Mouse (Mus musculus) forebrain, embryonic 13.5 days (tissue): ENCODE data around the gene Atf6b. TPM values are rescaled to one million over a fixed set of nuclear protein-coding genes. Genes with fewer than 3 reads are reported as not detected.

Source experiments
- ATAC-seq: fragments of 200-750 bp; cut with Nextera tagmentation; 2 replicates; pipeline ENCODE4 v1.8.0; 2017
- H3K27ac ChIP-seq: fragments of 300-500 bp; sonication (generic); 2 replicates; pipeline ENCODE4 v1.5.1; 2015; ENCODE audit warnings: inconsistent platforms, mild to moderate bottlenecking, moderate library complexity
- H3K27me3 ChIP-seq: fragments of 300-500 bp; sonication (generic); 2 replicates; pipeline ENCODE4 v1.6.1; 2015; ENCODE audit warnings: mild to moderate bottlenecking, inconsistent platforms
- H3K36me3 ChIP-seq: fragments of 300-500 bp; sonication (generic); 2 replicates; pipeline ENCODE4 v1.6.1; 2015; ENCODE audit warnings: mild to moderate bottlenecking, inconsistent platforms; ENCODE audit not compliant: poor library complexity, severe bottlenecking
- H3K4me1 ChIP-seq: fragments of 300-500 bp; sonication (generic); 2 replicates; pipeline ENCODE4 v1.6.1; 2015; ENCODE audit warnings: inconsistent platforms
- H3K4me2 ChIP-seq: fragments of 300-500 bp; sonication (generic); 2 replicates; pipeline ENCODE4 v1.6.1; 2015; ENCODE audit warnings: inconsistent platforms, mild to moderate bottlenecking, moderate library complexity
- H3K4me3 ChIP-seq: fragments of 300-500 bp; sonication (generic); 2 replicates; pipeline ENCODE4 v1.5.1; 2015; ENCODE audit warnings: mild to moderate bottlenecking, inconsistent platforms
- H3K9ac ChIP-seq: fragments of 300-500 bp; sonication (generic); 2 replicates; pipeline ENCODE4 v1.6.1; 2015; ENCODE audit warnings: mild to moderate bottlenecking, inconsistent platforms
- H3K9me3 ChIP-seq: fragments of 300-500 bp; sonication (generic); replicated peaks from 2 replicates; pipeline ENCODE4 v1.6.1; 2016; ENCODE audit warnings: inconsistent platforms
- WGBS: fragments of 180-500 bp; shearing (Covaris S2); methylation state at CpG from one replicate; pipeline ENCODE4 v1.1.7; 2015; 5-methylcytosine and 5-hydroxymethylcytosine counted together
- polyA plus RNA-seq: library from polyadenylated mRNA; unstranded; fragments of >200 nt; fragmentation: Nextera tagmentation; extraction: Ambion mirVana; gene quantifications from 2 replicates; pipeline ENCODE4 v1.2.1, GENCODE M21; 2015

Atf6b gene
- polyA plus RNA-seq, 1 experiment from 2014 or later, result 95.9 TPM

DNA sequence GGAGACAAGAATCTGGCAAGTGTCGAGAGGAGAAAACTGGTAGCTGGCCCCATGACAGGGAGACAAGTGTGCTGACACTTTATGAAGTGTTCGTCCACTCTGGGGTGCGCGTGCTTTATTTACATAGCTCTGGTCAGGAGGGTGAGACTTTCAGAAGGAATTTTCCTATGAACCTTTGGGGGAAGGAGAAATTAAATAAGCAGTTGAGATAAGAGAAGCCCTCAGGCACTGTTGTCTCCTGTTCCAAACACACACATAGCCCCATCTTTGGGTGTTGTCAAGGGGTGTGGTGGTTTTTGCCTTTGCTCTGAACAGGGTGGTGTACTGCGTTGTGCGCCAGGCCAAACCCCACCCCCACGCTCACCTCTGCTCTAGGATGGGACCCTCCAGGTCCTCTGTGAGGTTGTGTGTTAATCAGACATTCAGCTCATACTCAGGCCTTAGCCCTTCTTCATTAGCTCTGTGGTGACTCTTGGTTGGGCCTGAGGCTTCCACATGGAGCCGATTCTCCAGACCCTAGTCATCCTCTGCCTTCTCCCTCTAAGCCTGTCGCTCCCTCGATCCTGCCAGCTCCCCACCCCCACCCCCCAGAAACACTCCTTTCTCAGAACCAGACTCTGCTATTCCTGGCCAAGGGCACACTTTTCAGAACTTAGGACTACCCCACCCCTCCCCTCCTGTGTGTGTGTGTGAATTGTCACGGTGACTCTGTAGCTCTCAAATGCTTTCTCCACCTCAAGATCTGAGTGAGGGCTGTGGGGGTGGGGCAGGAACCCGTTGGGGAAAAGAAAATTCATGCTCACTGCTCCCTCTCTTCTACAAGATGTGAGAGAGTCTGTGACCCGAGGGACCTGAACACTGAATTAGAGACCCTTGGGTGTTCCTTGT lies 28.5 kb downstream of the Atf6b start:
- Histone ChIP-seq H3K27me3 (peaks cover 64% of the 10 kb centered on the region), H3K9me3 (no peaks in the 10 kb centered on the region), H3K9ac (no peak overlapping the region), H3K4me2 (no peak overlapping the region), H3K36me3 (no peaks in the 10 kb centered on the region), H3K4me1 (peaks cover 15% of the 10 kb centered on the region), H3K4me3 (no peak overlapping the region), H3K27ac (no peak overlapping the region)
- no peak for ATAC-seq
- 72% methylated on average over 13 of the region's 13 CpGs for WGBS

GRCm38 (mm10) chr17:34676093-34676460 lies 29.1 kb downstream of the Atf6b start:
- peaks cover 13% of the 10 kb centered on the region for H3K4me1 ChIP-seq
- H3K36me3 ChIP-seq, result no peaks in the 10 kb centered on the region
- no peak overlapping the region for H3K9ac ChIP-seq
- no peak overlapping the region for H3K4me3 ChIP-seq
- WGBS, result 84% methylated on average over 6 of the region's 6 CpGs
- H3K27ac ChIP-seq, result no peak overlapping the region
- H3K9me3 ChIP-seq, result no peaks in the 10 kb centered on the region
- H3K4me2 ChIP-seq, result no peak overlapping the region
- ATAC-seq, result no peak
- H3K27me3 ChIP-seq, result peaks cover 59% of the 10 kb centered on the region

- no peak for ATAC-seq
- no peak overlapping the region for H3K4me3 ChIP-seq
- no peak overlapping the region for H3K4me2 ChIP-seq
- 81% methylated on average over 12 of the region's 12 CpGs for WGBS
- H3K27ac ChIP-seq, result no peak overlapping the region
- no peaks in the 10 kb centered on the region for H3K36me3 ChIP-seq
- H3K9me3 ChIP-seq, result no peaks in the 10 kb centered on the region
- H3K9ac ChIP-seq, result no peak overlapping the region
- peaks cover 7% of the 10 kb centered on the region for H3K4me1 ChIP-seq
- peaks cover 53% of the 10 kb centered on the region for H3K27me3 ChIP-seq
Measured at GRCm38 (mm10) chr17:34676671-34677070, 29.7 kb downstream of the Atf6b start.

DNA sequence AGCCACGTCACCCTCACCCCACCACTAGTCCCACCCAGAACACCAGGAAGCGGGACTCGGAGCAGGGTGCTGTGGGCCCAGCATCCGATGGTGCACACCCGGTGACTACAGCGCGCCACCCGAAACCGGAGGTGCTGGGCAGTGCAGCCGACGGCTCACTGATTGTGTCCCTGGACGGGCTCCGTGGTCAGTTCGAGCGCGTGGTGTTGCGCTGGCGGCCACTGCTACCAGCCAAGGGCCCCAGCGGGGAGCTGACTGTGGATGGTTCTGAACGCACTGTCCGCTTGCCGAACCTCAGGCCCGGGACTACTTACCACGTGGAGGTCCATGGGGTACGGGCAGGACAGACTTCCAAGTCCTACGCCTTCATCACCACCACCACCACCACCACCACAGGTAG lies 33.2 kb downstream of the Atf6b start:
- ATAC-seq, result no peak
- WGBS, result 86% methylated on average over 26 of the region's 26 CpGs

GRCm38 (mm10) chr17:34680621-34681020 lies 33.7 kb downstream of the Atf6b start:
- H3K4me1 ChIP-seq, result peaks cover 7% of the 10 kb centered on the region
- H3K9me3 ChIP-seq, result no peaks in the 10 kb centered on the region
- H3K27me3 ChIP-seq, result peaks cover 16% of the 10 kb centered on the region
- no peak for ATAC-seq
- H3K27ac ChIP-seq, result no peak overlapping the region
- no peaks in the 10 kb centered on the region for H3K36me3 ChIP-seq
- H3K9ac ChIP-seq, result no peak overlapping the region
- H3K4me3 ChIP-seq, result no peak overlapping the region
- WGBS, result 75% methylated on average over 4 of the region's 4 CpGs
- no peak overlapping the region for H3K4me2 ChIP-seq

More for the DNA sequence above, 33.2 kb downstream of the Atf6b start:
- Histone ChIP-seq H3K27ac (no peak overlapping the region), H3K9me3 (no peaks in the 10 kb centered on the region), H3K4me3 (no peak overlapping the region), H3K36me3 (no peaks in the 10 kb centered on the region), H3K27me3 (peaks cover 20% of the 10 kb centered on the region), H3K4me2 (no peak overlapping the region), H3K4me1 (peaks cover 4% of the 10 kb centered on the region; the same call in 1 of the 2 replicates), H3K9ac (no peak overlapping the region)

DNA sequence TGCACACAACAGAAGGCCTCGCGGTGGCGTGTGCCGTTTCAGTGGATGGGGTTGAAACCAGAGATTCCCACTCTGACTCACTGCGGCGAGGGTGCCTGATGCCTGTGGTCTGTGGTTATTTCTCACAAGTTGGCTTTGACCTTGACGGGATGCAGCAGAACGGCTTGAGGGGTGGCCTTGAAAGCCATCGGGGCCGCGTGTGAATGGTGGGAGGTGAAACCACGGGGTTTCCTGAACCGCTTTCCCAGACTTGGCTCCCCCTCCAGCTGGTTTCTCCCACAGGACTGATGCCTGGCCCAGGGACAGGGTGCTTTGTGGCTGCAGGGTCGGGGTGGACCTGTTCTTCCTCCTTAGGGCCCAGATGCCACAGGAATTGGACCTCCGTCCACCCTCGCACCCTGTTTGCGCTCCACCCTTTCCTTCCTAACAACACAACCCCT lies 34.2 kb downstream of the Atf6b start:
- no peaks in the 10 kb centered on the region for H3K36me3 ChIP-seq
- H3K27me3 ChIP-seq, result peaks cover 12% of the 10 kb centered on the region
- H3K27ac ChIP-seq, result no peak overlapping the region
- no peaks in the 10 kb centered on the region for H3K9me3 ChIP-seq
- WGBS, result 84% methylated on average over 17 of the region's 17 CpGs
- no peak overlapping the region for H3K9ac ChIP-seq
- ATAC-seq, result no peak
- peaks cover 7% of the 10 kb centered on the region for H3K4me1 ChIP-seq
- H3K4me2 ChIP-seq, result no peak overlapping the region
- no peak overlapping the region for H3K4me3 ChIP-seq

- Histone ChIP-seq H3K9me3 (no peaks in the 10 kb centered on the region), H3K4me1 (peaks cover 7% of the 10 kb centered on the region), H3K27ac (no peak overlapping the region), H3K9ac (no peak overlapping the region), H3K27me3 (peaks cover 12% of the 10 kb centered on the region; the same call in 1 of the 2 replicates), H3K4me2 (no peak overlapping the region), H3K4me3 (no peak overlapping the region), H3K36me3 (no peaks in the 10 kb centered on the region)
- whole genome bisulfite sequencing, result 73% methylated on average over 11 of the region's 11 CpGs
- no peak for ATAC-seq
Measured at GRCm38 (mm10) chr17:34681881-34682536, 35.1 kb downstream of the Atf6b start.

GRCm38 (mm10) chr17:34683179-34683578 lies 36.2 kb downstream of the Atf6b start:
- Histone ChIP-seq H3K4me3 (no peak overlapping the region), H3K27me3 (peaks cover 12% of the 10 kb centered on the region; the same call in 1 of the 2 replicates), H3K36me3 (no peaks in the 10 kb centered on the region), H3K4me2 (no peak overlapping the region), H3K4me1 (peaks cover 7% of the 10 kb centered on the region), H3K9me3 (no peaks in the 10 kb centered on the region), H3K9ac (no peak overlapping the region), H3K27ac (no peak overlapping the region)
- WGBS, result 79% methylated on average over 8 of the region's 8 CpGs
- no peak for ATAC-seq

- WGBS, result 70% methylated on average over 10 of the region's 10 CpGs
- no peak overlapping the region for H3K4me3 ChIP-seq
Measured at GRCm38 (mm10) chr17:34683686-34684220, 36.8 kb downstream of the Atf6b start.

DNA sequence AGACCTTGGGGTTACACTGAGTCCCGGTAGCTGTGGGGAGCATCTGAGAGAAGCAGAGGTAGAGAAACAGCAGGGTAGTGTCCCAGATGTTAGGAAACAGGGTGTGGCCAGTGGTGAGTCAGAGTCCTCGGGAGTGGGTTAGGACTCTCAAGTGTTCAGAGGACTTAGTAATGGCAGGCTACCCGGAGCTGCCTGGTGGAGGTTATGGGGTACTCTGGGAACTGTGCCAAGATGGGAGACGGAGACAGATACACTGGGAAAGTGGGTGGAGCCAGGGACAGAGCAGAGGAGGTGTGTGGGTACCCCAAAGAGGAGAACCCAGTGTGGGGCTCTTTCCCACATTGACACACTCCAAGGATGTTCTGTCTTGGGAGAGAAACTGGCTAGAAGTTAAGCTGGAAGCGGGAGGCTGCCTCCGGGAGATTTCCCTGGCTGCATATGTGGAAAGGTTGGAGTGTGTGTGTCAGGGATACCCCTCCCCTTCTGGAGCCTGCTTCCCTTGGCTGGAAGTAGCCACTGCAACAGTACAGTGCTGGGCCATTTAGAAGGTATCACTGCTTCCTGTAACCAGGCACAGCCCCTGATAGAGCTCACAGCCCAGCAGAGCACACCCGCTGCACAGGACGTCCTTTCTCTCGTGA lies 37.4 kb downstream of the Atf6b start:
- 69% methylated on average over 9 of the region's 9 CpGs for WGBS
- H3K9ac ChIP-seq, result no peak overlapping the region
- H3K4me1 ChIP-seq, result peaks cover 7% of the 10 kb centered on the region
- no peak overlapping the region for H3K27ac ChIP-seq
- H3K4me2 ChIP-seq, result no peak overlapping the region
- no peaks in the 10 kb centered on the region for H3K36me3 ChIP-seq
- H3K27me3 ChIP-seq, result 0 out of 2 replicates have a peak, but pooled peaks cover 7% of the 10 kb centered on the region
- H3K4me3 ChIP-seq, result no peak overlapping the region
- no peak for ATAC-seq
- H3K9me3 ChIP-seq, result no peaks in the 10 kb centered on the region

More at GRCm38 (mm10) chr17:34683686-34684220, 36.8 kb downstream of the Atf6b start:
- Histone ChIP-seq H3K4me1 (peaks cover 7% of the 10 kb centered on the region), H3K27me3 (peaks cover 8% of the 10 kb centered on the region; the same call in 1 of the 2 replicates), H3K9ac (no peak overlapping the region), H3K36me3 (no peaks in the 10 kb centered on the region), H3K9me3 (no peaks in the 10 kb centered on the region), H3K4me2 (no peak overlapping the region), H3K27ac (no peak overlapping the region)
- ATAC-seq, result no peak

DNA sequence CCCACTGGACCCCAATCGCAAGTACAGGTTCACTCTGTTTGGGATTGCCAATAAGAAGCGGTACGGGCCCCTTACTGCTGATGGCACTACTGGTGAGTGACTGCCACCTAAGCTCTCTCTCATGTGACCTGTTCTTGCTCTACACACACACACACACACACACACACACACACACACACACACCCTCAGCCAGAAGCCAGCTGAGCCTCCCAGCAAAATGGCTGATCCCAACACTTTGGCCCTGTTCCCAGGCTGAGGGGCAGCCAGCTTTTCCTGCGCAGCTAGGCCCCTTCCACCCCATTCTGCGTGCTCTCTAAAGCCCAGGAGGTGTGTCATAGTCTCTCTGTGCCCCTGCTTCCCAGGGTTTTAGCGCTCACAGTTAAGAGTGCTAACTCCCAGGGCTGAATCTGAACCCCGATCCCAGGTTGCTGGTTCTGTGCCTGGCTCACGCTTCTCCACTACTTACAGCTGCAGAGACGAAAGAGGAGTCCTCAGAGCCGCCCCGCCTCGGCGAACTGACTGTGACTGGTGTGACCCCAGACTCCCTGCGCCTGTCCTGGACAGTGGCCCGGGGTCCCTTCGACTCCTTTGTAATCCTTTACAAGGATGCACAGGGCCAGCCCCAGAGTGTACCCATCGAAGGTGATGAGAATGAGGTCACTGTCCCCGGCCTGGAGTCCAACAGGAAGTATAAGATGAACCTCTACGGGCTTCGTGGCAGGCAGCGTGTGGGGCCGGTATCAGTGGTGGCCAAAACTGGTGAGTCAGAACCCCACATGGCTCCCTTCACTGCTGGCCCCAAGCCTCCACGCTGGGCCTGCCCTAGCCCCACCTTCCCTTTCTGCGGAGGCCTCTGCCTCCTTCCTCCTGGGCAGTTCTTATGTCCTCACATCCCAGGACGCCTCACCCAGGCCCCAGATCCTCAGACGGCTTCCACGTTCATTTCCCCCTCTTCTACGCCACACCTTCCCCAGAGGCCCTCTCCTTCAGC lies 38.5 kb downstream of the Atf6b start:
- Histone ChIP-seq H3K4me3 (no peak overlapping the region), H3K27ac (no peak overlapping the region), H3K4me2 (no peak overlapping the region), H3K9me3 (no peaks in the 10 kb centered on the region), H3K27me3 (0 out of 2 replicates have a peak, but pooled peaks cover 1% of the 10 kb centered on the region), H3K36me3 (no peaks in the 10 kb centered on the region), H3K4me1 (peaks cover 7% of the 10 kb centered on the region), H3K9ac (no peak overlapping the region)
- 84% methylated on average over 28 of the region's 28 CpGs for WGBS
- ATAC-seq, result peak; percentile 36; the same call in 1 of the 2 replicates
